Mouse (Mus musculus) kidney, adult 2 months (tissue): ENCODE measurements around the gene Fhit.

ENCODE experiments used
- CTCF ChIP-seq: fragments of 200-500 bp; conservative IDR thresholded peaks from 2 replicates; pipeline ENCODE4 v1.5.1; 2011; ENCODE audit warnings: low read depth, mild to moderate bottlenecking, control low read depth, low read length, moderate library complexity, mixed read lengths; ENCODE audit not compliant: insufficient read depth, insufficient read length
- POLR2A ChIP-seq: fragments of 200-500 bp; IDR thresholded peaks from one replicate; pipeline ENCODE4 v1.6.1; 2011; ENCODE audit warnings: low read depth, low read length, control low read depth

GRCm38 (mm10) chr14:10205699-10206098, 956.1 kb downstream of the Fhit start:
- TF ChIP-seq POLR2A = no peak
- no peak for TF ChIP-seq CTCF
